Mouse (Mus musculus): ENCODE data around the gene Rps15.
A peak's percentile ranks its signal among the peaks of the same experiment; 100 is the strongest.

Rps15 gene

DNA sequence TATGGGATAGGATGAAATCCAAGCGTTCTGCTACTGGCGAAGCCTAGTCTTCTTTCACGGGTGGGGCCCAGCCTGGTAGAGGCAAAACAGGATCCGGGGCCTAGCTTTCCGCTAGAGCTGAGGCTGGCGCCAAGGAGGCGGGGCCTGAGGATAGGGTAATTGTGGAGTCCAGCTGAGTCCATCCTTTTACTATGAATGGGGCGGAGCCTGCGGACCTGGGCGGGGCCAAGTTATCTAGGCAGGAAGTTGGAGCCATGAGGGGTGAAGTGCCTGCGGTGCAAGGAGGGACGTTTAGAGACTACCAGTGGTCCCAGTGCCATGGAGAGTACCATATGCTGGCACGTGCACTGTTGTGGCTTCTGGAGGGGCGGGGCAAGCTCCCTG is 30.7 kb upstream of the Rps15 start:
- peak; percentile 95 for DNase-seq

DNA sequence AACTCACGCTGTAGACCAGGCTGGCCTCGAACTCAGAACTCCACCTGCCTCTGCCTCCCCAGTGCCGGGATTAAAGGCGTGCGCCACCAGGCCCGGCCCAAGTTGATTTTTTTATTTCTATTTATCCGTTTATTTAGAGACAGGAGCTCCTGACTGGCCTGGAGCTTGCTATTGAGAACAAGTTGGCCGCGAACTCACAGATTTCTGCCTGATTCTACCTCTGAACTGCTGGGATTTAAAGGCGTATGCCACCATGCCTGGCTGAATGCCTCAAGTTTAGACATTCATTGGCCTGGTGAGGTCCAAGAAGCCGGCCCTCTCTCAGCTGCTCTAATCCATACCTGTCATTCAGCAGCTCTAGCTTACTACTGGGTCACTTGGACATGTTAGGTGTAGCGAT is 30.1 kb upstream of the Rps15 start:
- DNase-seq = peak; percentile 64

GRCm38 (mm10) chr10:80262776-80263365 is 29.4 kb upstream of the Rps15 start:
- peak; percentile 70 for DNase-seq

DNA sequence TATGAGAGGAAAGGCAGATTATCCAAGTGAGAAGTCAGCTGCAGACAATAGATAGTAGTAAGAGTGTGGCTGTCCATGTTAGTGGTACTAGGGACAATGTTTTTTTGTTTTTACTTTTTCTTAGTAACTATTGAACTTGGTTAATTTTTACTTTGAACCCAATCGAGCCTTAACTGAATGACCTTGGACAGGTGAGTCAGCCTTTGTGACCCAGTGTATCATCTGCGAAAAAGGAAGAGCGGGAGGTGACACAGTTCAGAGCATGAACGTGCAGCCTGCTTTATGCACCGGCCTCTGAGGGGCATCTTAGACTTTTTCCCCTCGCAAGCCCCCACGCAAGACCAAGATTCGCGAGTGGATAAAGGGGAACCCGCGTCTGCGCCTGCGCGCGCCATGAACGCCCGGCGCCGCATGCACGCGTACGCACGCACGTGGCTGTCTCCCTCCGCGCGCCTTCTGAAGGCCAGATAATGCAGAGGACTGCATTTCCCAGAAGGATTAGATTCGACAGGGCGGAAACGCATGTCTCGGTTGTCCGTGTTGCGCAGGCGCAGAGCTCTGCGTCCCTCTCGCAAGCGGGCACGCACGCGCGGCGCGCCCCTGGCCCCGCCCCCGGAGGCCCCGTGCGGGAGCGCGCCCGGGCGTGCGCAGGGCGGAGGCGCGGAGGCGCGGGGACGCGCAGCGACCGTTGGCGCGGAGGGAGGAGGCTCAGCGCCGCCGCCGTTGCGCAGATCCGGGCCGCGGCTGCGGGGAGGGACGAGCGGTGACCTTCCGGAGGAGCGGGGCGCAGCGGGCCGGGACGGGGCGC is 27.7 kb upstream of the Rps15 start:
- DNase-seq = peak; percentile 99

GRCm38 (mm10) chr10:80265149-80265486 is 27.1 kb upstream of the Rps15 start:
- no peak for DNase-seq

DNA sequence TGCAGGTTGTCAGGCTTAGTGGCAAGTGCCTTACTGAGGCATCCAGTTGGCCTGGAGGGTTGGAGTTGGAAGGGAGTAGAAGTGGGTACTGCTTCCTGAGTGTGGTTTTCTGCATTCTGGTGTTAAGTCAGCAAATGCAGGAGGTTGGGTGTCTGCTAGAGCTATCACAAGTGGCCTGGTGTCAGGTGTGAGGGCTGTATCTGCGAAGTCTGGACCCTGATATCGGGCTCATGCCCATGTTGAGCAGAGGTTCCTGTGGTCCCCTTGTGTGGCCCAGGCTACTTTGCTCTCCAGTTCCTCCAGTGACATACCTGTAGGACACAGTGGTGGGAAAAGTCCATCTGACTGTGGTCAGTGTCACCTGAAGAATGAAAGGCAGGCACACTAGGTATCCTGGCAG is 22.2 kb upstream of the Rps15 start:
- DNase-seq = no peak

GRCm38 (mm10) chr10:80270734-80271181 is 21.5 kb upstream of the Rps15 start:
- no peak for DNase-seq

GRCm38 (mm10) chr10:80271186-80271843 is 20.9 kb upstream of the Rps15 start:
- DNase-seq = no peak

- no peak for DNase-seq
These were observed 20.2 kb upstream of the Rps15 start for GRCm38 (mm10) chr10:80271870-80272585.

DNA sequence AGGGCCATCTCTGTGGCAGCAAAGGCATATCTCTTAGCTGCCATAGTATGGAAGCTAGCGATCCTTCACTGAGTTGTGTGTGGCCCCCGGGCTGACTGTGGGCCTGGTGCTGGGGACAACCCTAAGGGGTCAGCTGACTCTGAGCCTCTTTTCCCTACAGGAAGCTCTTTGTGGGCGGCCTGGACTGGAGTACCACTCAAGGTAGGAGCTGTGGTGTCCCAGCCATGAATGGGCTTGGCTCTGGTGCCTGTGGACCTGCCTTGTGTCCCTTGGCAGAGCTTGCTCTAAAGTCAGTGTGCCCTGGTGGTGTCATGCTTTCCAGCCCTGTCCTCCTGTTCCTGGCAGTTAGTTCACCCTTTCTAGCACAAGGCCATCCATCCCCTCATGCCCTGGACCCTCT is 18.4 kb upstream of the Rps15 start:
- no peak for DNase-seq

- no peak for DNase-seq
These were observed 16.0 kb upstream of the Rps15 start for GRCm38 (mm10) chr10:80276238-80276637.

DNA sequence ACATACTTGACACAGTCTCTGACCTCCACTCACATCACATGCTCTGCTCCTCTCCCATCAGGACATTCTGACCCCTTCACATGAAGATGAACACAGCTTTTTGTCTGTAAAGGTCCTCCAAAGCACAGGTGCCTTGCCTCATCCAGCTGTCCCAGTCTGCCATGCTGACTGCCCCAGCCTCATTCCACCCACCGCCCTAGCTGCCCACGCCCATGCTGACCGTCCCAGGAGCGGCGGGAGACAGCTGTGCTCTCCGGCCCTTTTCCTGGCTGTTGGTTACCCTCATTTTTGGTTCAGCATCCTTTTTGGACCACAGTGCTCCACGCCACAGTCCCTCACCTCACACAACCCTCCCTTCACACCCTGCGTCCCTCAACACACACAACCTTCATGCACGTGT is 13.9 kb upstream of the Rps15 start:
- DNase-seq = no peak

DNA sequence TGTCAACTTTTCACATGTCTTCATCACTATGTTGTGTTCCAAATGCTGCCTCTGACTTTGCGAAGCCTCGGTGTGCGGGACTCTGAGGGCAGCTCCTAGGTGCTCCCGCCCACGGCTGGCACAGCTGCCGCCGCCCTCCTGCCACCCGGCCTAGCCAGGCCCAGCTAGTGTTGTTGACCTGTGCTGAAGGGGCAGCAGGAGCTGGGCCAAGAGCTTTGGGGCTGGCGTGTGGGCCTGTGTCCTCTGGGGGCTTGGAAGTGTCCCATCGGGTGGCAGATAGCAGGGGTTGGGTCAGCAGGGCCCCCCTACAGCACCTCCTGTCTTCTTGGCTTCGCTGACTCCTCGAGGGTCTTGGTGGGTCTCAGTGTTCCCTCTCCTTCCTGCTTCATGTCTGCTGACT is 13.0 kb upstream of the Rps15 start:
- no peak for DNase-seq

GRCm38 (mm10) chr10:80281304-80281703 is 10.9 kb upstream of the Rps15 start:
- DNase-seq = no peak

DNA sequence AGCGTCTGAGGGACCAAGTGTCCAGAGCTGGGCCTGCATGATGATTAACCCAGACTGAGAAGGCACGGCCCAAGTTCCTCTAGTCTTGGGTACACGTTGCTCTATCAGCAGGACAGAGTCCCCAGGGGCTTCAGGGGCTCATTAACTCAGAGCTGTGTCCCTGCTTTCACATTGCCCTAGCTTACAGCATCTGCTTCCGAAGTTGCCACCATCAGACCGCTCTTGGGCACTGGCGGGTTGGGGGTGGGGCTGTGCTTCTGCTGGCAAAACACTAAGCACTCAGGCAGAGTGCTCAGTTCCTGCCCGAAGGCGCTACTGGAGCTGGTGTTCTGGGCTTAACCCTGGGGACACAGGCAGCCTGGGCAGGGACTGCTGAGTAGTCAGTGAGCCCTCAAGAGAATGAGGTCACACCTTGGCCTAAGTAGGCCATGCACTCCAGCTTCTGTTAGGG is 10.3 kb upstream of the Rps15 start:
- DNase-seq = no peak

DNA sequence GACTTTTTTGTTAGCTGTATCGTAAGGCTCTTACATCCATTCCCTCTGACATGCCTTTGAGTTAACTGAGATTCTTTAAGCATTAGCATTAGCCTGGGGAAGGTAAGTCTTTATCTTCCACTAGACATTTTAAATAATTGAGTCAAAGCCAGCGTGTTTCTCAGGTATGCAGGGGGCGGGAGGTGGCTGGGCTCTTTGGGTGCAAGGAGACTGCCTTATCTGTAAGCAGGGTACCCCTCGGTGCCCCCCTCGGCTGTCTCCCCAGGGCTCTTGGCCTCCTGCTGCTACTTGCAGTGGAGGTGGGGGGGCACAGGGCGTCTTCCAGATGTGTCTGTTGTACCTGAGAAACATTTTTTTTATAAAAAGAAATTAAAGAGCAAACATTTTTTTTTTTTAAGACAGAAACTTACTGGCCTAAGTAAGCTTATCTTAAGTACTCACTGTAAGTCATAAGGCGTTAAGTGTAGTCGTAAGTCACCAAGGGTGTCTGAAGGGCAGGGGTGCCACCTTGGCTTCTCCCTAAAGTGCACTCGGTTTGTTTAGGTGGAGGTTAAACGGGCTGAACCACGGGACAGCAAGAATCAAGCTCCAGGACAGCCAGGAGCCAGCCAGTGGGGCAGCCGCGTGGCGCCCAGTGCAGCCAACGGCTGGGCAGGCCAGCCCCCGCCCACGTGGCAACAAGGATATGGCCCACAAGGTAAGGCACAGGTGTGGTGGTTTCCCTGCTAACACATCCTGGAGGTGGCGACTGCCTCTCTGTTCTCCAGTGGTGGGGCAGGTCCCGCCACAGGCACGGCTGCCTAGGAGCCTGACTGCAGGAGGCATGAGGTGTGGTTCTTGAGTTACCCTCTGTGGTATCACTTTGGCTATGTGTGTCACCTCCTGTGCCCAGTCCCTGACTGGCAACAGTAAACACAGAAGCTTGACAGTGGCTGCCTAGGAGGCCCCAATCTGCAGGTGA is 9.5 kb upstream of the Rps15 start:
- DNase-seq = no peak

DNA sequence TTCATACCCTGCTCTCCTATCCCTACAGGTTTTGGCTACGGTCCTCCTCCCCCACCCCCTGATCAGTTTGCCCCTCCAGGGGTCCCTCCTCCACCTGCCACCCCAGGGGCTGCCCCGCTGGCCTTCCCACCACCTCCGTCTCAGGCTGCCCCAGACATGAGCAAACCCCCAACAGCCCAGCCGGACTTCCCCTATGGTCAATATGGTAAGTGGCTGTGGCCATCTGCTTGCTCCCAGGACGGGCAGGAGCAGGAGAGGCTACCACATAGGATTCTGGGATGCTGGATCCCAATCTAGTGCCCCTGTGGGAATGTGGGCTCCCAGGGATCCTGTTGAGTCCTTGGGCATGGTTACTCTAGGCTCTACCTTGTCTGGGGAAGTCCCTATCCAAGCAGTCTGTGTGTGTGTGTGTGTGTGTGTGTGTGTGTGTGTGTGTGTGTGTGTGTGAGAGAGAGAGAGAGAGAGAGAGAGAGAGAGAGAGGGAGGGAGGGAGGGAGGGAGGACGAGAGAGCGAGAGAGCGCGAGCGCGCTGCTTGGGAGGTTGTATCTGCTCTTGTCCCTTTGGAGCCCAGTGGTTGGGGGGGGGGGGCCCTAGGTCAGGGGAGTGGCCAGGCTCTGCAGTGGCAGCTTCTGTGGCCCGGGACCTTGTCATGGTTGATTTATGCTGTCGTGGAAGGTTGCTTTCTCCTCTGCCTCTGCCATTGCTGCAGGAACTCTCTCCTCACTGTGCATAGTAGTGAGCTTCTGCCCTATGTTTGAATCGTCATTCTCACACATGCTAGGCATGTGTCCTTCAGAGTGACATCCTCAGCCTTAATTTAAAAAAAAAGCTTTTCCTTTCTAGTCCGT is 6.8 kb upstream of the Rps15 start:
- no peak for DNase-seq

- DNase-seq = no peak
These were observed 4.2 kb upstream of the Rps15 start for GRCm38 (mm10) chr10:80288097-80288496.

DNA sequence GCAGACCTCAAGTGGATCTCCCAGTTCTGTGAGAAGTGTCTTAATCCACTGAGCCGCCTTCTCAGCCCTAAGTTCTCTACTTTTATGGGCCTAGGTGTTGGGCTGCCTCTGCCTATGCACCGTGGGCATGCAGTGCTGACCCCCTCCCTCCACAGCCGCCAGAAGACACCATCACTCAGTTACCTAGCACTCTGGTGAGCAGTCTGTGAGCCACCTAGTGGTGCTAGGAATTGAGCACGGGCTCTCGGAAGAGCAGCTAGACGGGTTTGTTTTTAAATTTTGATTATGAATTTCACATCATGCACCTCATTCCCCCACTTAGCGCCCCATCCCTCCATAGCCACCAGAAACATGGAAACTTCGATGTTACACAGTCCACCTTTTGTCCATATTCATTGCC is 3.6 kb upstream of the Rps15 start:
- no peak for DNase-seq

- no peak for DNase-seq
These were observed 1.1 kb downstream of the Rps15 start for GRCm38 (mm10) chr10:80293325-80293724.

DNA sequence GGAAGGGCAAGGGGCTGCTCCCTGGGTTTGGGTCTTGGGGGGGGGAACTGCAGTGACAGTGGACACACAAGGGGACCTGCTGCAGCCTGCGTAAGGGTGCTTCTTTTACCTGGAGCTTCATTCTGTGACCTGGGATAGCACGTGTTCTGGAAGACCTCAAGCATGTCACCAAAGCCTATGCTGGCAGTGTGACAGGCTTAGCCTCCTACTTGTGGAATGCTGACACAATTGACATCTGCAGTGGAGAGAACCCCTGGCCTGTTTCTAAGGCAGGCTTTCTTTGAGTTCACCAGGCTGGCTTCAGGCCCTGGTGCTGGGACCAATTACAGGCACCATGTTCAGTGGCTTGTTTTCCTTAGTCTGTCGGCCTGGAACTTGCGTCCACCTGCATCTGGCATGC is 2.1 kb downstream of the Rps15 start:
- DNase-seq = no peak
